Mouse (Mus musculus) heart, adult 9 months (tissue): Measurements from ENCODE around the gene Itpripl1.
A peak's percentile ranks its signal among the peaks of the same experiment; 100 is the strongest.
"Not testable (repeated sequence)": the region's sequence is repeated elsewhere in the genome, so short reads cannot be mapped to it uniquely, and the experiment has no call there.

ENCODE experiments used
- DNase-seq, 2 experiments: peaks; one replicate each; pipeline ENCODE4 v3.0.0; 2022; ENCODE audit warnings: low spot score in 2 of 2

Itpripl1 gene

GRCm38 (mm10) chr2:127143158-127144063 is at the start of gene Itpripl1:
Itpripl1 (minus strand) TSS chr2:127143442.
- DNase-seq: peak; percentile 89

- no peak for DNase-seq
Observed at GRCm38 (mm10) chr2:127189574-127189973, 46.3 kb upstream of the Itpripl1 start.

- DNase-seq: peak; percentile 89 to 94
Observed at GRCm38 (mm10) chr2:127182598-127183381, 39.5 kb upstream of the Itpripl1 start.

- peak; percentile 17 to 19 for DNase-seq
Observed at GRCm38 (mm10) chr2:127166261-127166660, 23.0 kb upstream of the Itpripl1 start.

GRCm38 (mm10) chr2:127165675-127166074 is 22.4 kb upstream of the Itpripl1 start:
- DNase-seq: no peak

- DNase-seq: no peak
Observed at GRCm38 (mm10) chr2:127145699-127146098, 2.5 kb upstream of the Itpripl1 start.

- DNase-seq: peak in 1 of 2 experiments; percentile 18
Observed at GRCm38 (mm10) chr2:127142577-127143157, 575 bp downstream of the Itpripl1 start.

GRCm38 (mm10) chr2:127142031-127142430 is 1.2 kb downstream of the Itpripl1 start:
- DNase-seq: peak; percentile 46 to 61

- DNase-seq: no peak
Observed at GRCm38 (mm10) chr2:127140011-127140410, 3.2 kb downstream of the Itpripl1 start.

- DNase-seq: no peak
Observed at GRCm38 (mm10) chr2:127139605-127140004, 3.6 kb downstream of the Itpripl1 start.

- peak; percentile 55 to 72 for DNase-seq
Observed at GRCm38 (mm10) chr2:127139094-127139493, 4.1 kb downstream of the Itpripl1 start.

- no peak for DNase-seq
Observed at GRCm38 (mm10) chr2:127138449-127138848, 4.8 kb downstream of the Itpripl1 start.

- peak in 1 of 2 experiments; percentile 20 for DNase-seq
Observed at GRCm38 (mm10) chr2:127137838-127138420, 5.3 kb downstream of the Itpripl1 start.

- peak; percentile 46 to 66 for DNase-seq
Observed at GRCm38 (mm10) chr2:127136979-127137378, 6.3 kb downstream of the Itpripl1 start.

- DNase-seq: not testable (repeated sequence)
Observed at GRCm38 (mm10) chr2:127135255-127135654, 8.0 kb downstream of the Itpripl1 start.

GRCm38 (mm10) chr2:127133621-127134461 is 9.4 kb downstream of the Itpripl1 start, which contains the start of gene Ncaph:
Ncaph (minus strand) TSS chr2:127133954.
- DNase-seq: peak; percentile 90 to 93

GRCm38 (mm10) chr2:127131353-127131752 is 11.9 kb downstream of the Itpripl1 start:
- no peak for DNase-seq

- DNase-seq: no peak
Observed at GRCm38 (mm10) chr2:127128926-127129325, 14.3 kb downstream of the Itpripl1 start.

GRCm38 (mm10) chr2:127121591-127122235 is 21.5 kb downstream of the Itpripl1 start:
- peak; percentile 43 to 67 for DNase-seq

- DNase-seq: no peak
Observed at GRCm38 (mm10) chr2:127108986-127109385, 34.3 kb downstream of the Itpripl1 start.
